Mouse (Mus musculus): ENCODE measurements around the gene St14. TPM values are rescaled to one million over a fixed set of nuclear protein-coding genes. Genes with fewer than 3 reads are reported as not detected.

Gene St14
- total and polyA plus RNA-seq, 3 experiments = 0.08 to 0.19 TPM; not detected in 1

GRCm38 (mm10) chr9:31119405-31119804 is 12.2 kb downstream of the St14 start:
- Histone ChIP-seq H3K36me3 (ENCODE audit: control insufficient read depth in 1 of 2, insufficient read depth in 2 of 2, low read length in 2 of 2) (no peaks in the 10 kb centered on the region), H3K4me1 (ENCODE audit: control insufficient read depth in 1 of 2, insufficient read depth in 2 of 2, low read length in 2 of 2) (no peaks in the 10 kb centered on the region), H3K27ac (ENCODE audit: control insufficient read depth, low read depth, low read length) (no peak overlapping the region), H3K4me3 (ENCODE audit: control insufficient read depth in 1 of 2, insufficient read depth in 1 of 2, low read depth in 2 of 2, low read length in 2 of 2) (no peak overlapping the region), H3K9me3 (replicated peaks; ENCODE audit: insufficient read depth, low read length) (no peaks in the 10 kb centered on the region), H3K79me2 (ENCODE audit: control insufficient read depth, insufficient read depth, low read length, poor library complexity) (no peaks in the 10 kb centered on the region), H3K27me3 (ENCODE audit: control insufficient read depth in 1 of 2, insufficient read depth in 2 of 2, low read length in 2 of 2) (no peaks in the 10 kb centered on the region), H3K9ac (ENCODE audit: control insufficient read depth, low read depth, low read length, poor library complexity, severe bottlenecking) (no peak overlapping the region)
- TF ChIP-seq HCFC1 (IDR thresholded peaks at IDR 0.05; ENCODE audit: low read depth, low read length) = no peak
- no peak for TF ChIP-seq ZC3H11A (IDR thresholded peaks at IDR 0.05; ENCODE audit: low read depth, low read length)
- DNase-seq (ENCODE audit: low read depth, low spot score) = no peak

DNA sequence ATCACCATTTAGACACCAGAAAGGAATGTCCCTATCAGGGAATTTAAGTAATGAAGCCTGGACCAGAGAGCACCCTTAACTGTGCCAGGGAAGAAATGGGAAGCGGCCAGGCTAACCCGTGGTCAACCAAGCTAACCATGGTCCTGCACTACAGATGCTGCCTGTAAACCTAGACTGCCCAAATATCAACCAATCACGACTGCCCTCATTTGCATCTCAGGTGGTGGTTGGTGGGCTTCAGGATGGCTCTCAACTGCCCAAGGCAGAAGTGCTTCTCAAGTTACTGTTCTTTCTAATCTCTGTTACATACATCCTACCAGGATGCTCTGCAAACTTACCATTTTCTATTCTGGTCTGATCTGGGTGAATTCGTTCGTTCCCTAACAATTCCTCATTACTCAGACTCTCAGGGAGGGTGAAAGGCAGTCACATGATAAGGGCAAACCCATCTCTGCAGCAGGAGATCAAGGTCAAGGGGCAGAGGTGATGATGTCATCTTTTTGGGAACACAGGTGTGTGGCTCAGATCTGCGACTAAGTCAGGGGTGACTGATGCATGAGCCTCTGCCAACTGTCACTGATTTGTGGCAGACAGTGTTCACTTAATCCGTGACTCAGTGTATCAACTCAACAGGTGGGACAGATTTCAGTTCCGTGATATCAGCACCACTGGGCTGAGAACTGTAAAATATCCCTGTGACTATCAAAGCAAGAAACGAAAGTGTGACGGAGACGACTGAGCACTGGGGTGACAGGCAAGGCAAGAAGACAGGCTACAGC is 12.9 kb downstream of the St14 start:
- no peaks in the 10 kb centered on the region for H3K4me1 ChIP-seq (ENCODE audit: control insufficient read depth in 1 of 2, insufficient read depth in 2 of 2, low read length in 2 of 2)
- H3K4me3 ChIP-seq (ENCODE audit: control insufficient read depth in 1 of 2, insufficient read depth in 1 of 2, low read depth in 2 of 2, low read length in 2 of 2) = no peak overlapping the region
- H3K27ac ChIP-seq (ENCODE audit: control insufficient read depth, low read depth, low read length) = no peak overlapping the region
- no peak overlapping the region for H3K9ac ChIP-seq (ENCODE audit: control insufficient read depth, low read depth, low read length, poor library complexity, severe bottlenecking)
- no peaks in the 10 kb centered on the region for H3K27me3 ChIP-seq (ENCODE audit: control insufficient read depth in 1 of 2, insufficient read depth in 2 of 2, low read length in 2 of 2)
- H3K79me2 ChIP-seq (ENCODE audit: control insufficient read depth, insufficient read depth, low read length, poor library complexity) = no peaks in the 10 kb centered on the region
- no peaks in the 10 kb centered on the region for H3K36me3 ChIP-seq (ENCODE audit: control insufficient read depth in 1 of 2, insufficient read depth in 2 of 2, low read length in 2 of 2)
- peak; percentile 47 for DNase-seq (ENCODE audit: low read depth, low spot score)
- no peaks in the 10 kb centered on the region for H3K9me3 ChIP-seq (replicated peaks; ENCODE audit: insufficient read depth, low read length)
- TF ChIP-seq UBTF (IDR thresholded peaks at IDR 0.05; ENCODE audit: borderline replicate concordance, insufficient read depth, low read depth, low read length) = no peak
- TF ChIP-seq BHLHE40 (IDR thresholded peaks at IDR 0.05; ENCODE audit: borderline replicate concordance, low read depth, low read length) = no peak
- no peak for TF ChIP-seq RCOR1 (IDR thresholded peaks at IDR 0.05; ENCODE audit: low read depth, low read length)

- H3K79me2 ChIP-seq (ENCODE audit: control insufficient read depth, insufficient read depth, low read length, poor library complexity) = no peaks in the 10 kb centered on the region
- no peaks in the 10 kb centered on the region for H3K36me3 ChIP-seq (ENCODE audit: control insufficient read depth in 1 of 2, insufficient read depth in 2 of 2, low read length in 2 of 2)
- H3K4me1 ChIP-seq (ENCODE audit: control insufficient read depth in 1 of 2, insufficient read depth in 2 of 2, low read length in 2 of 2) = no peaks in the 10 kb centered on the region
- H3K4me3 ChIP-seq (ENCODE audit: control insufficient read depth in 1 of 2, insufficient read depth in 1 of 2, low read depth in 2 of 2, low read length in 2 of 2) = no peak overlapping the region
- no peak overlapping the region for H3K9ac ChIP-seq (ENCODE audit: control insufficient read depth, low read depth, low read length, poor library complexity, severe bottlenecking)
- no peaks in the 10 kb centered on the region for H3K9me3 ChIP-seq (replicated peaks; ENCODE audit: insufficient read depth, low read length)
- H3K27ac ChIP-seq (ENCODE audit: control insufficient read depth, low read depth, low read length) = no peak overlapping the region
- TF ChIP-seq HCFC1 (IDR thresholded peaks at IDR 0.05; ENCODE audit: low read depth, low read length) = no peak
- no peak for TF ChIP-seq ZC3H11A (IDR thresholded peaks at IDR 0.05; ENCODE audit: low read depth, low read length)
- TF ChIP-seq CTCF (IDR thresholded peaks at IDR 0.05 in 2 of 3, conservative IDR thresholded peaks at IDR 0.05 in 1 of 3; ENCODE audit: control insufficient read depth in 1 of 3, insufficient read depth in 1 of 3, low read depth in 2 of 3, low read length in 3 of 3, poor library complexity in 1 of 3, severe bottlenecking in 1 of 3) = no peak
- no peak for TF ChIP-seq RAD21 (IDR thresholded peaks at IDR 0.05; ENCODE audit: low read depth, low read length)
- no peak for TF ChIP-seq ETS1 (IDR thresholded peaks at IDR 0.05; ENCODE audit: low read depth, low read length)
- no peak for TF ChIP-seq POLR2A (IDR thresholded peaks at IDR 0.05; ENCODE audit: control insufficient read depth in 1 of 2, insufficient read depth in 1 of 2, low read depth in 1 of 2, low read length in 2 of 2, poor library complexity in 1 of 2)
- TF ChIP-seq NELFE (IDR thresholded peaks at IDR 0.05; ENCODE audit: low read depth, low read length) = no peak
- TF ChIP-seq TCF12 (IDR thresholded peaks at IDR 0.05; ENCODE audit: low read depth, low read length) = no peak
- TF ChIP-seq POLR2AphosphoS5 (IDR thresholded peaks at IDR 0.05; ENCODE audit: borderline replicate concordance, low read depth, low read length) = no peak
- TF ChIP-seq BHLHE40 (IDR thresholded peaks at IDR 0.05; ENCODE audit: borderline replicate concordance, low read depth, low read length) = no peak
- no peak for TF ChIP-seq NRF1 (IDR thresholded peaks at IDR 0.05; ENCODE audit: insufficient read depth, low read depth, low read length, poor library complexity, severe bottlenecking)
- H3K27me3 ChIP-seq (ENCODE audit: control insufficient read depth in 1 of 2, insufficient read depth in 2 of 2, low read length in 2 of 2) = 0 out of 4 replicates have a peak, but pooled peaks cover 0 to 1% of the 10 kb centered on the region in 2 experiments
- no peak for DNase-seq (ENCODE audit: low read depth, low spot score)
Observed at GRCm38 (mm10) chr9:31117488-31117887, 14.2 kb downstream of the St14 start.

Measured in MEL (cell line).